Mouse (Mus musculus) lung, embryonic 14.5 days (tissue): Measurements from ENCODE around the gene Gna14. TPM values are rescaled to one million over a fixed set of nuclear protein-coding genes. Genes with fewer than 3 reads are reported as not detected.

Experiments used
- ATAC-seq: fragments of 200-750 bp; cut with Nextera tagmentation; 2 replicates; pipeline ENCODE4 v1.8.0; 2017; ENCODE audit warnings: mild to moderate bottlenecking, moderate TSS enrichment, moderate library complexity; ENCODE audit not compliant: insufficient read depth
- DNase-seq: peaks from one replicate; pipeline ENCODE4 v3.0.0-alpha.2; 2015
- H3K27ac ChIP-seq: fragments of 300-500 bp; sonication (generic); 2 replicates; pipeline ENCODE4 v1.5.1; 2014; ENCODE audit warnings: low read depth, mild to moderate bottlenecking, moderate library complexity
- H3K27me3 ChIP-seq: fragments of 300-500 bp; sonication (generic); 2 replicates; pipeline ENCODE4 v1.6.1; 2014; ENCODE audit warnings: low read length, control low read depth; ENCODE audit not compliant: insufficient read depth
- H3K36me3 ChIP-seq: fragments of 300-500 bp; sonication (generic); 2 replicates; pipeline ENCODE4 v1.6.1; 2014; ENCODE audit warnings: control low read depth; ENCODE audit not compliant: insufficient read depth
- H3K4me1 ChIP-seq: fragments of 300-500 bp; sonication (generic); 2 replicates; pipeline ENCODE4 v1.6.1; 2014; ENCODE audit warnings: antibody characterized with exemption, control low read depth; ENCODE audit not compliant: insufficient read depth
- H3K4me2 ChIP-seq: fragments of 300-500 bp; sonication (generic); 2 replicates; pipeline ENCODE4 v1.6.1; 2014; ENCODE audit warnings: mild to moderate bottlenecking
- H3K4me3 ChIP-seq: fragments of 300-500 bp; sonication (generic); 2 replicates; pipeline ENCODE4 v1.5.1; 2014; ENCODE audit warnings: low read depth, low read length
- H3K9ac ChIP-seq: fragments of 300-500 bp; sonication (generic); 2 replicates; pipeline ENCODE4 v1.6.1; 2014
- H3K9me3 ChIP-seq: fragments of 300-500 bp; sonication (generic); 2 replicates; pipeline ENCODE4 v1.6.1; 2016; ENCODE audit warnings: low read depth, low read length, control low read depth
- CTCF ChIP-seq: IDR thresholded peaks from 2 replicates; pipeline ENCODE4 v1.5.1; 2016; ENCODE audit warnings: antibody characterized with exemption, low read depth
- WGBS: fragments of 180-500 bp; shearing (Covaris S2); extraction: QIAGEN DNeasy Blood & Tissue Kit; methylation state at CpG from one replicate; pipeline ENCODE4 v1.1.7; 2014; 5-methylcytosine and 5-hydroxymethylcytosine counted together
- polyA plus RNA-seq: library from polyadenylated mRNA; unstranded; fragments of >200 nt; fragmentation: Nextera tagmentation; extraction: Ambion mirVana; gene quantifications from 2 replicates; pipeline ENCODE4 v1.2.1, GENCODE M21; 2014

The Gna14 gene
- polyA plus RNA-seq = 10.5 and 13.4 TPM in 2 replicates

DNA sequence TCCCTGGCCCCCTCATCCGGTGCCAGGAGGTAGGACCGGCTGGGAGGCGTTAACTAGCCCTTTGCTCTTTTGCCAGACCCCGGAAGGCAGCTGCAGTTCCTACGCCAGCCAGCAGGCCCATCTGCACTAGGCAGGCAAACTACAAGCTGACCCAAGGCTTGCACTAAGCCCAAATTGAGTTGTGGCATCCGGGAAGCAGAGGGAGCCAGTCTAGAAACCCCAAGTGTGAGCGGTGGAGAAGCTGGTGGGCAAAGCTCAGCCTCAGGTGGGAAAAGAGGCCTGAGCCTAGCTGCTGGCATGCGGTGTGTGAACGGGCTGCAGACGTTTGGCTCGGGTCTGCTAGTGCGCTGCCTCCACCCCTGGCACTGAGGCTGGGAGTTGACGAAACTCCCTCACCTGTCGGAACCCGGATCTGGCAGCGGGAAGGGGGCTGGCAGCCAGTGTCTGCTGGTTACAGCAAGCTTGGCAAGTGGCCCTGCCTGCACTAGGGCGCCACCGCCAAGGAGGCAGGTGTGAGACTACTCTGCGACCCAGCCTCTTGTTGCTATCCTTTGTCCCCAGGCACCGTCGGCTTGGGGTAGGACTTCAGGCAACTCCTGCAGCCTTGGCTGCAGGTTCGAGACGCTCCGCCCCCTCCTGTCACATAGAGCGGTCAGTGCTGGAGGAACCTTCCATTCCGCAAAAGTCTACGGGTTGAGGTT is at the start of gene Gna14:
Gene Gna14, plus strand, starts transcription at position 232 of the 701 bp plus-strand sequence.
- TF ChIP-seq CTCF = peak; percentile 90
- WGBS = under 1% methylated on average over 27 of the region's 27 CpGs
- H3K27me3 ChIP-seq = peaks cover 10% of the 10 kb centered on the region
- peak within 1 kb of the TSS; percentile 13; the same call in 1 of the 2 replicates for H3K27ac ChIP-seq
- no peaks in the 10 kb centered on the region for H3K36me3 ChIP-seq
- peaks cover 35% of the 10 kb centered on the region for H3K4me1 ChIP-seq
- H3K9ac ChIP-seq = peak within 1 kb of the TSS; percentile 51
- H3K4me2 ChIP-seq = peak within 1 kb of the TSS; percentile 86
- DNase-seq (peak; percentile 88), ATAC-seq (peak; percentile 75)
- peak within 1 kb of the TSS; percentile 42 for H3K4me3 ChIP-seq
- no peaks in the 10 kb centered on the region for H3K9me3 ChIP-seq

DNA sequence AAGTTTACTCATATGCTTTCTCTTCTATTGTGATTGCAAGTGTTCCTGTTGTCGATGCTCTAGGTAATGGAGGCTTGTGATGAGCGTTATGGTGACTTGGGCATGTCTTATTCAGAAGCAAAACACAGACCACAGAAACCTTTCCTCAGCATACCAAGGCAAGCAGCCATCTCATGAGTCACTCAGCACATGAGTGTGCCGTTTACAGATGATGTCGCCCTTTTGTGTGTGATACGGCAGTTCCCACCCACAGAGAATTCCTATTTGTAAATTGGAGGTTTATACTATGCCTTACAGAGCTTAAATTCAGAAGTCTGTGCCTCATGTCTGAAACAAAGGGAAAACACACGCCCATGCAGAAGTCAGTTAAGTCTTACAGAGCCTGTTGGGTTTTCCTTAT is 49.0 kb upstream of the Gna14 start:
- no peaks in the 10 kb centered on the region for H3K27me3 ChIP-seq
- H3K9me3 ChIP-seq = no peaks in the 10 kb centered on the region
- DNase-seq = no peak
- WGBS = 61% methylated on average over 6 of the region's 6 CpGs
- peaks cover 20% of the 10 kb centered on the region; the same call in 1 of the 2 replicates for H3K36me3 ChIP-seq
- H3K4me3 ChIP-seq = no peak overlapping the region
- H3K27ac ChIP-seq = no peak overlapping the region
- H3K9ac ChIP-seq = no peak overlapping the region
- H3K4me2 ChIP-seq = no peak overlapping the region
- TF ChIP-seq CTCF = no peak
- H3K4me1 ChIP-seq = peaks cover 4% of the 10 kb centered on the region; the same call in 1 of the 2 replicates
- no peak for ATAC-seq

DNA sequence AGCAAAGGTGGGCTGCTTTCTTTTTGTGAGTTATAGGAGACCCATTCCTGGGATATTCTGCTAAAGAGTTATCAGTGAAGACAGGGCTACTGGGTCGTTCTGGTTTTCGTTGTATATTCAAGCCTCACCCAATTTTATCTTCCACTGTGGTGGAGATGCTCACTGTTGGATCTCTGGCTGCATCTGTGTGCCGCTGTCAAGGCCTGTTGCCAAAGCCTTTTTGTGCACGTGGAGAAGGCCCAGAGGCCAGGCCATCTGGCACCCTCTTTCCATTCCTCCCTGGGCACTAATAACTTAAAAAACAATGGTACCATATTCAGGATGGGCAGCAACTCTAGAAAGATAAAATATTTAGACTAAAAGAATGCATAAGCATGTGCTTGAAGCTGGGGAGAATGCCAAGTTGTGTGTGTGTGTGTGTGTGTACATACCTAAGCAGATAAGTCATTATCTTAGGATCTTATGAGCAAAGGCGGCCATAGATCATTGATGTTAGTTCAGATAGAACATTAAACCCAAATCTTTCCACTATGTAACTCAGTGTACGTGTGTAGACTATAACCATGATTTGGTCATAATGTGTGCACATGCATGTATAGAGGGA is 45.3 kb upstream of the Gna14 start:
- no peak overlapping the region for H3K27ac ChIP-seq
- no peak overlapping the region for H3K4me3 ChIP-seq
- no peak for DNase-seq
- no peak overlapping the region for H3K4me2 ChIP-seq
- WGBS = 88% methylated on average over 6 of the region's 6 CpGs
- H3K9ac ChIP-seq = no peak overlapping the region
- no peak for TF ChIP-seq CTCF
- ATAC-seq = no peak
- H3K9me3 ChIP-seq = no peaks in the 10 kb centered on the region
- peaks cover 5% of the 10 kb centered on the region; the same call in 1 of the 2 replicates for H3K36me3 ChIP-seq
- no peaks in the 10 kb centered on the region for H3K27me3 ChIP-seq
- H3K4me1 ChIP-seq = no peaks in the 10 kb centered on the region

GRCm38 (mm10) chr19:16394381-16394780 is 41.2 kb upstream of the Gna14 start:
- H3K36me3 ChIP-seq = no peaks in the 10 kb centered on the region
- no peaks in the 10 kb centered on the region for H3K9me3 ChIP-seq
- no peak for DNase-seq
- H3K4me1 ChIP-seq = no peaks in the 10 kb centered on the region
- WGBS = 76% methylated on average over 5 of the region's 5 CpGs
- ATAC-seq = no peak
- H3K9ac ChIP-seq = no peak overlapping the region
- H3K4me3 ChIP-seq = no peak overlapping the region
- no peak overlapping the region for H3K27ac ChIP-seq
- H3K4me2 ChIP-seq = no peak overlapping the region
- no peaks in the 10 kb centered on the region for H3K27me3 ChIP-seq
- no peak for TF ChIP-seq CTCF

DNA sequence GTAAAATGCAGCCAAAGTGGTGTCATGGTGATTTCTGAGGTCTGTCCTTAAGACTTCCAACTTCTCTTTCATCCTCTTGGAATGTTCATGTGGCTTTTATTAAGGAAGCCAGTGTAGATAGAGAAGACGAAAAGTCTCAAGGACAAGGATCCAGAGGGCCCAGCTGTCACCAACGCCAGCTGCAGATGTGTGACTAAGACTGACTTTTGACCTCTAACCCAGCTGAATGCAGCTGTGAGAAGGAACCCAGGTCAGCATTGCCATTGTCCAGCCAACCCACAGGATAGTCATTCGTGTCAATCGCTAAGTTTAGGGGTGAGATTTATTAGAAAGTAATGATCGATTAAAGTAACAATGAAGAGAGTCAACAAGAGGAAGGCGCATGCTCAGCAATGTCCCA is 32.5 kb upstream of the Gna14 start:
- no peaks in the 10 kb centered on the region for H3K36me3 ChIP-seq
- no peaks in the 10 kb centered on the region for H3K4me1 ChIP-seq
- TF ChIP-seq CTCF = no peak
- no peaks in the 10 kb centered on the region for H3K9me3 ChIP-seq
- no peak for ATAC-seq
- H3K27ac ChIP-seq = no peak overlapping the region
- H3K9ac ChIP-seq = no peak overlapping the region
- H3K27me3 ChIP-seq = no peaks in the 10 kb centered on the region
- no peak overlapping the region for H3K4me3 ChIP-seq
- 69% methylated on average over 6 of the region's 6 CpGs for WGBS
- no peak for DNase-seq
- H3K4me2 ChIP-seq = no peak overlapping the region

DNA sequence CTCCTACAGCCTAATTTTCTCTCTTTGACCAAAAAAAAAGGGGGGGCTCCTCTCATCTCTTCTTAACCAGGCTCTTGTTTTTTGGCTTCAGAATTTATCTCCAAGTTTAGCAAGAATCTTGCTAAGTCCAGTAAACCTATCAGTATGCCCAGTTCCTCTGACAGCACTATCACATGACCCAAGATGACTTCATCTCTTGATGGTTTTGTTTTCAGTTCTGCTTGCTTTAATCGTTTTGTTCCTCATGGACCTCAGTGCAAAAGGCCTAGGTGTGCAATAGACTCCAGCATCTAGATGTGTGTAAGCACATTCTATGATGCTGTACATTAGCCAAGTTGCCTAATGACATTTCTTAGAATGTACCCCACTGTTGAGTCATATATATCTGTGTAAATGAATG is 27.8 kb upstream of the Gna14 start:
- DNase-seq (no peak), ATAC-seq (no peak)
- no peak overlapping the region for H3K4me3 ChIP-seq
- H3K27me3 ChIP-seq = no peaks in the 10 kb centered on the region
- no peaks in the 10 kb centered on the region for H3K36me3 ChIP-seq
- H3K4me2 ChIP-seq = no peak overlapping the region
- H3K27ac ChIP-seq = no peak overlapping the region
- H3K9me3 ChIP-seq = no peaks in the 10 kb centered on the region
- 75% methylated on average over 1 of the region's 1 CpGs for WGBS
- no peak overlapping the region for H3K9ac ChIP-seq
- TF ChIP-seq CTCF = no peak
- no peaks in the 10 kb centered on the region for H3K4me1 ChIP-seq

GRCm38 (mm10) chr19:16411302-16411701 is 24.3 kb upstream of the Gna14 start:
- no peak overlapping the region for H3K4me2 ChIP-seq
- H3K36me3 ChIP-seq = no peaks in the 10 kb centered on the region
- no peak overlapping the region for H3K9ac ChIP-seq
- H3K9me3 ChIP-seq = no peaks in the 10 kb centered on the region
- H3K4me3 ChIP-seq = no peak overlapping the region
- ATAC-seq (peak; percentile 75), DNase-seq (peak; percentile 26)
- TF ChIP-seq CTCF = no peak
- H3K4me1 ChIP-seq = no peaks in the 10 kb centered on the region
- no peak overlapping the region for H3K27ac ChIP-seq
- no peaks in the 10 kb centered on the region for H3K27me3 ChIP-seq
